Mouse (Mus musculus): ENCODE data around the gene Fgd6. TPM values are rescaled to one million over a fixed set of nuclear protein-coding genes. Genes with fewer than 3 reads are reported as not detected.

The Fgd6 gene
- polyA plus RNA-seq, 1 experiment, result not detected

DNA sequence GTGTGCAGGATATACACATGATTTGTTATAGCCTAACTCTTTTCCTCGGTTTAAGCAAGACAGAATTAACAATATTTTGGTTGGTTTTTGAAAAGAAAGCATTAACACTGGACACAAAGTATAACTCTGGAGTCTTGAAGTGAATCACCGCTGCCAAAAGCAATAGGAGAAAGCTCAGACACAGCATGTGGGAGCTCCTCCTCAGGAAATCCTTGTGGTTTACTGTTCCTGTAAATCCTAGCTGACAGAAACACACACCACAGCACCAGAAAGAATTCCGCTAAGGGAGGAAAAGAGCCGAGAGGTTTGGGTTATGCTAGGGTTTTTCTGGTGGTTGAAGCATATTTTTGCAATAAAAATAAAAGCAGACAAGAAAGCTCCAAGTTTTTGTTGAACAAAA lies 21.6 kb upstream of the Fgd6 start:
- no peak overlapping the region for H3K4me3 ChIP-seq (ENCODE audit: insufficient read depth, low read depth, low read length)
- WGBS, result 35% methylated on average over 4 of the region's 4 CpGs
- H3K27ac ChIP-seq (ENCODE audit: insufficient read depth, low read depth, low read length), result no peak overlapping the region
- peaks cover 3% of the 10 kb centered on the region for H3K4me1 ChIP-seq (ENCODE audit: control insufficient read depth, insufficient read depth, low read length)
- TF ChIP-seq POLR2A (IDR thresholded peaks at IDR 0.05; ENCODE audit: insufficient read depth, low read depth, low read length) (no peak), CTCF (IDR thresholded peaks at IDR 0.05; ENCODE audit: insufficient read depth, low read depth, low read length) (no peak)

DNA sequence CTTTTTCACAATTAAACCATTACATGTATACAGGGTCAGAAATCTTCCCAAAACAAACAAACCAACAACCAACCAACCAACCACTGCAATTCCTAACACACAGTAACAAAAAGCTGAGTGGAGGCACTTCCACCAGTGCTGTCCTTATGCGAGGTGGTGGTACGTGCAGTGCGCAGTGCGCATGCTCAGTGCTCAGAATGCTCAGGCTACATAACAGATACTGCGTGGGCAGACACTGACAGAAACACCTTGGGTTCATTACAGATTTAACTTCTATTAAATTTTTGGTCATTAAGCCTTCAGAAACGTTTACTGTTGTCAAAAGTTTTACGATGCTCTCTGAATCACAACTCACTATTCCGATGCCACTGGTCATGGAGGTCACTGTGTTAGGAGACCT lies 18.3 kb upstream of the Fgd6 start:
- 91% methylated on average over 8 of the region's 8 CpGs for WGBS
- H3K27ac ChIP-seq (ENCODE audit: insufficient read depth, low read depth, low read length), result no peak overlapping the region
- H3K4me1 ChIP-seq (ENCODE audit: control insufficient read depth, insufficient read depth, low read length), result peaks cover 3% of the 10 kb centered on the region
- H3K4me3 ChIP-seq (ENCODE audit: insufficient read depth, low read depth, low read length), result no peak overlapping the region
- TF ChIP-seq POLR2A (IDR thresholded peaks at IDR 0.05; ENCODE audit: insufficient read depth, low read depth, low read length) (no peak), CTCF (IDR thresholded peaks at IDR 0.05; ENCODE audit: insufficient read depth, low read depth, low read length) (no peak)

DNA sequence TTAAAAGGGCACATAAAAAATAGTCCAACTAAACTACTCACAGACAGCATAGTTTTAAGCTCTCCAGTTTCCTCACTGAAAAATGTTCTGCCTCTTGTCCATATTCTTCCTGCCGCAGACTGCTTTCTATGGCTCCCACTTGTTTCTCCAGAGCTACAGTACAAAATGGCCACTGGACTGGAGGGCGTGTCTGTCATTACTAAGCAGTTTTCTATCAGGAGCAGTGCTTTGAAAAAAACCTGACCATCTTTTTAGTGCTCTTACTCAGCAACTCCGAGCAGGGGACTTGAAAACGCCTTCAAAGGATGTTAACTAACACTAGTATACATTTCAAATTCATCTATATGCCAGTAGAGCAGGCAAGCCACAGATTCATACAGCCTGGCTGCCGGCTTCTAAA lies 15.2 kb upstream of the Fgd6 start:
- TF ChIP-seq POLR2A (IDR thresholded peaks at IDR 0.05; ENCODE audit: insufficient read depth, low read depth, low read length) (no peak), CTCF (IDR thresholded peaks at IDR 0.05; ENCODE audit: insufficient read depth, low read depth, low read length) (no peak)
- Histone ChIP-seq H3K4me1 (ENCODE audit: control insufficient read depth, insufficient read depth, low read length) (peaks cover 6% of the 10 kb centered on the region), H3K27ac (ENCODE audit: insufficient read depth, low read depth, low read length) (no peak overlapping the region), H3K4me3 (ENCODE audit: insufficient read depth, low read depth, low read length) (no peak overlapping the region)
- WGBS, result 79% methylated on average over 5 of the region's 5 CpGs

DNA sequence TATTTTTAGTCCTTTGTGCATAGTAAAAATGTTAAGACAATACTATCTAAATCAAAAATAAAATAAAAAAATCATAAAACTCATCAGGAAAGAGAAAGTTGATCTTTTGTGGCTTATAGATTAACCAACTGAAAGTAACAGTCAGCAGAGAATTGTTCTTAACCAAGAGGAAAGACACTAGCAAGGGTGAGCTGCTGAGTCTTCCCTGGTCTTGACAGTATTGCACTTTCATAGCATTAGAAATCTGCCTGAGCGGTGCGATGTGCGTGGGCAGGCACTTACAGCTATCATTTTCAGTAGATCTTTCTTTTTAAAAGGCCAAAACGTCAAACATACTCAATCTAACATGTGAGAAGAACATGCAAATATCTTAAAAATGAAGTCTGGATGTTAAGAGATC lies 14.7 kb upstream of the Fgd6 start:
- TF ChIP-seq POLR2A (IDR thresholded peaks at IDR 0.05; ENCODE audit: insufficient read depth, low read depth, low read length), result no peak
- no peak for TF ChIP-seq CTCF (IDR thresholded peaks at IDR 0.05; ENCODE audit: insufficient read depth, low read depth, low read length)
- WGBS, result 93% methylated on average over 4 of the region's 4 CpGs
- no peak overlapping the region for H3K4me3 ChIP-seq (ENCODE audit: insufficient read depth, low read depth, low read length)
- peaks cover 6% of the 10 kb centered on the region for H3K4me1 ChIP-seq (ENCODE audit: control insufficient read depth, insufficient read depth, low read length)
- H3K27ac ChIP-seq (ENCODE audit: insufficient read depth, low read depth, low read length), result no peak overlapping the region

DNA sequence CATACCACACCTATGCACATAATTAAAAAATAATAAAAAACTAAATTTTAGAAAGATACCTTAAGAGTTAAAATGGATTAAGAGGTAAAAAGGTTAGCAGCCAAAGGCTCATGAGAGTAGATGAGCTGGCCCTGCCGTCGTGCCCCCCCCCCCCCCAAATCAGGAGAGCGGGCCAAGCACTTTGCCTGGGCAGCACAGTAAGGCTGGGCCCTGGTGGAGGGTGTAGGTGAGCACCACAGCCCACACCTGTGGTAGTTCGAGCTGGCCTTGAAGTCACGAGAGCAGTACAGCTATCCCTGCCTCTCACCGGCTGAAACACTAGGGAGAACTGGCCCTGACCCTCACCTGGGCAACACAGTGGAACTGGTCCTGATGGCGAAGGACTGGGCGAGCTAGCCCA lies 10.7 kb upstream of the Fgd6 start:
- Histone ChIP-seq H3K4me3 (ENCODE audit: insufficient read depth, low read depth, low read length) (no peak overlapping the region), H3K27ac (ENCODE audit: insufficient read depth, low read depth, low read length) (no peak overlapping the region), H3K4me1 (ENCODE audit: control insufficient read depth, insufficient read depth, low read length) (peaks cover 6% of the 10 kb centered on the region)
- whole genome bisulfite sequencing, result 95% methylated on average over 8 of the region's 8 CpGs
- TF ChIP-seq CTCF (IDR thresholded peaks at IDR 0.05; ENCODE audit: insufficient read depth, low read depth, low read length) (no peak), POLR2A (IDR thresholded peaks at IDR 0.05; ENCODE audit: insufficient read depth, low read depth, low read length) (no peak)

DNA sequence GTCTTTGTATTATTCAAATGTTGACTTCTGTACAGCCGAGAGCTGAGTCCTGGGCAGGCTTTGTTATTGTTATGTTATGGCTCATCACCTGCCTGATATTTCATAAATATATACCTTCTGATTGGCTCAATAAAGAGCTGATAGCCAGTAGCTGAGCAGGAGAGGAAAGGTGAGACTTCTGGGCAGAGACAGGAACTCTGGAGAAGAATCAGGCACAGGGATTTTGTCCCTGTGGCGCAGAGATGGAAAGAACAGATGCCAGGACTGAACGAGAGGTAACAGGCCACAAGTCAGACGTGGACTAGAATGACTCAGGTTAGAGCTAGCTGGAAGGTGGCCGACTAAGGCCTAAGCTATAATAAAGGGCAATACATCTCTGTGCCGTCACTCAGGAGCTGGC lies 7.3 kb upstream of the Fgd6 start:
- WGBS, result 84% methylated on average over 6 of the region's 6 CpGs
- Histone ChIP-seq H3K27ac (ENCODE audit: insufficient read depth, low read depth, low read length) (no peak overlapping the region), H3K4me1 (ENCODE audit: control insufficient read depth, insufficient read depth, low read length) (peaks cover 4% of the 10 kb centered on the region; the same call in 1 of the 2 replicates), H3K4me3 (ENCODE audit: insufficient read depth, low read depth, low read length) (no peak overlapping the region)
- TF ChIP-seq CTCF (IDR thresholded peaks at IDR 0.05; ENCODE audit: insufficient read depth, low read depth, low read length) (no peak), POLR2A (IDR thresholded peaks at IDR 0.05; ENCODE audit: insufficient read depth, low read depth, low read length) (no peak)

DNA sequence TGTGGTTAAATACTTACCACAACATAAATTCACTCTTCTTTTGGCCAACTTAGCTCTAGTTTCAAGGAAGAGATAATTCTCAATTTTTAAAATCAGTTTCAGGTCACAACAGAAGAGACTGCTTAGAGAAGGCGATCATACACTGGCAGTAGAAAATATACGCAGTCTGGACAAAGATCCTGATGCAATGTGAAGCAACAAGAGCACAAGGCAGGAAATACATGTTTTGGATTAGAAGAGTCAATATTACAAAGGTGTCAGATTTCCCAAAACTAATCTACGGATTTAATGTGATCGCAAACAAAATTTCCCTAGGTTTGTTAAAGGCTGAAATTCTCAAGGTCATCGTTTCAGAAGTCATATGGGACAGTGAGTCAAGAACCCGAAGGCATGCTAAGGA lies 4.6 kb upstream of the Fgd6 start:
- TF ChIP-seq POLR2A (IDR thresholded peaks at IDR 0.05; ENCODE audit: insufficient read depth, low read depth, low read length), result no peak
- TF ChIP-seq CTCF (IDR thresholded peaks at IDR 0.05; ENCODE audit: insufficient read depth, low read depth, low read length), result no peak
- no peak overlapping the region for H3K27ac ChIP-seq (ENCODE audit: insufficient read depth, low read depth, low read length)
- no peak overlapping the region for H3K4me3 ChIP-seq (ENCODE audit: insufficient read depth, low read depth, low read length)
- no peaks in the 10 kb centered on the region for H3K4me1 ChIP-seq (ENCODE audit: control insufficient read depth, insufficient read depth, low read length)
- 93% methylated on average over 6 of the region's 6 CpGs for WGBS

DNA sequence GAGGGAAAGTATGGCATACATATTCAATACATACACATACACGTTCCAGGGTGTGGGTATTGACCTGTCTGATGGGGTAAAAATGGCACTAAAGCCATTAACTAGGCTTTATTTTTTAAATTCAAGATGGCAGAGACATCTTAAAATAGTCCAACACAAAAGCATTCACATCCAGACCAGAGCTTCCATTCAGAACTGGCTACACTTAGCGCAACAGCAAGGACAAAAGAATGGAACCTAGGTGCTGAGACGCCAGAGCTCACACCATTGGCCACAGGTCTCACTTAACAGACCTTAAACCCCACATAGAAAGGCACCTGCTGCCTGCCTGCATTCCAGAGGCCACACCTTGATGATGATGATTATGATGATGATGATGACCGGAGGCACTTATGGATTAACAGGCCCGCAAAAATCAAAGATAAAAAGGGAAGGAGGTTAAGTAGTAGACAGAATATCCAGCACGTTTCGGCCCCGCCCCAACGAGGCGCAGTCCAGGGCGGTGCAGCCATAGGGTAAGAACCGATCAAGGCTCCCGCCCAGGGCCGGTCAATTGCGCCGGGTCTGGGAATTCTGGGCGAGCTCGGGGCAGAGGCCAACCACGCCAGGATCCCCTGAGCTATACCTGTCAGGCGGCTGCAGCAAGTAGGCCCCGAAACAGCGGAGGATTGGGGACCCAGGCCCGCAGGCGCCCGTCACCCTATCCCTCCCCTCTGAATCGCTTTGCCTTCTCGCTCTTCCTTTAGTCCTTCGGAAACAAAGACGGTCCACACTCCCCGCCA lies 734 bp upstream of the Fgd6 start:
- H3K27ac ChIP-seq (ENCODE audit: insufficient read depth, low read depth, low read length), result peak overlapping the region; percentile 46; the same call in 1 of the 2 replicates
- no peaks in the 10 kb centered on the region for H3K4me1 ChIP-seq (ENCODE audit: control insufficient read depth, insufficient read depth, low read length)
- TF ChIP-seq POLR2A (IDR thresholded peaks at IDR 0.05; ENCODE audit: insufficient read depth, low read depth, low read length), result no peak
- no peak for TF ChIP-seq CTCF (IDR thresholded peaks at IDR 0.05; ENCODE audit: insufficient read depth, low read depth, low read length)
- H3K4me3 ChIP-seq (ENCODE audit: insufficient read depth, low read depth, low read length), result peak overlapping the region; percentile 89
- under 1% methylated on average over 30 of the region's 30 CpGs for WGBS

DNA sequence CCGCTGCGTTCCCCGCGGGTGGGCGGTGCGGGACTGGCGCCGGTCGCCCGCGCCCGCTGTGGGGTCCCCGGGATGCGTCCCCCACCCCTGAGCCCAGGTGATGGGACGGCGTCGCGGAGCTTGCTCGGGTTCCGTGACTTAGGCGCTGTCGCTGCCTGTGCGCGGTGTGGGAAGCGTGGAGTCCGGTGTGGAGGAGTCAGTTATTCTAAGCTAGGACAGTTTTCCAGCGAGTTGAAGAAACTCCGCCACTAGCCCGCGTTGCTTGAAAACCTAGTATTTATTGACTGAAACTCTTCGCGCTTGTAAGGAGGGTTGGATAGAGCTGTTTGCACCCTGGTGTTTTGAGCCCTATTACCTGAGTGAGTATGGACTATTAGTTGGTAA lies 566 bp downstream of the Fgd6 start:
- TF ChIP-seq CTCF (IDR thresholded peaks at IDR 0.05; ENCODE audit: insufficient read depth, low read depth, low read length) (no peak), POLR2A (IDR thresholded peaks at IDR 0.05; ENCODE audit: insufficient read depth, low read depth, low read length) (no peak)
- WGBS, result under 1% methylated on average over 32 of the region's 32 CpGs
- H3K27ac ChIP-seq (ENCODE audit: insufficient read depth, low read depth, low read length), result 0 out of 2 replicates have a peak overlapping the region, but pooled peaks have one; percentile 16
- H3K4me1 ChIP-seq (ENCODE audit: control insufficient read depth, insufficient read depth, low read length), result no peaks in the 10 kb centered on the region
- H3K4me3 ChIP-seq (ENCODE audit: insufficient read depth, low read depth, low read length), result peak overlapping the region; percentile 89
